Mouse (Mus musculus) kidney, postnatal 36 days (tissue): ENCODE data around the gene Dynlt1b.
"Not testable (repeated sequence)": the region's sequence is repeated elsewhere in the genome, so short reads cannot be mapped to it uniquely, and the experiment has no call there.

Source experiments
- DNase-seq, 2 experiments: peaks; one replicate each; pipeline ENCODE4 v3.0.0; 2021 to 2022; ENCODE audit warnings: mixed read lengths in 2 of 2

Dynlt1b gene

GRCm38 (mm10) chr17:6467638-6468461 lies 37.9 kb downstream of the Dynlt1b start:
- DNase-seq = not testable (repeated sequence)

GRCm38 (mm10) chr17:6470031-6470430 lies 40.1 kb downstream of the Dynlt1b start:
- DNase-seq = not testable (repeated sequence)

- DNase-seq = not testable (repeated sequence)
Measured at GRCm38 (mm10) chr17:6470671-6471070, 40.8 kb downstream of the Dynlt1b start.

- DNase-seq = not testable (repeated sequence)
Measured at GRCm38 (mm10) chr17:6475270-6475669, 45.4 kb downstream of the Dynlt1b start.

- DNase-seq = not testable (repeated sequence)
Measured at GRCm38 (mm10) chr17:6475913-6476312, 46.0 kb downstream of the Dynlt1b start.

GRCm38 (mm10) chr17:6476495-6476947 lies 46.6 kb downstream of the Dynlt1b start:
- DNase-seq = peak in 1 of 2 experiments; percentile 16

GRCm38 (mm10) chr17:6477026-6477425 lies 47.1 kb downstream of the Dynlt1b start:
- DNase-seq = not testable (repeated sequence)

- not testable (repeated sequence) for DNase-seq
Measured at GRCm38 (mm10) chr17:6480855-6481589, 51.1 kb downstream of the Dynlt1b start.

GRCm38 (mm10) chr17:6481590-6481963 lies 51.7 kb downstream of the Dynlt1b start:
- DNase-seq = not testable (repeated sequence)

- DNase-seq = not testable (repeated sequence)
Measured at GRCm38 (mm10) chr17:6482248-6482647, 52.3 kb downstream of the Dynlt1b start.
